Mouse (Mus musculus): ENCODE results near the gene Phospho2. TPM values are rescaled to one million over a fixed set of nuclear protein-coding genes. Genes with fewer than 3 reads are reported as not detected.
"Not testable (repeated sequence)": the region's sequence is repeated elsewhere in the genome, so short reads cannot be mapped to it uniquely, and the experiment has no call there.

The Phospho2 gene
- total RNA-seq (2015; ENCODE audit: low replicate concordance) (10.5 and 10.9 TPM in 2 replicates), total RNA-seq (2017; ENCODE audit: low replicate concordance) (15.1 and 16.3 TPM in 2 replicates)

GRCm38 (mm10) chr2:69789429-69790069, at the start of gene Phospho2, which contains the start of gene Ccdc173:
Gene Phospho2, plus strand, starts transcription at chr2:69789623.
Gene Ccdc173, minus strand, starts transcription at chr2:69789575.
- ATAC-seq (replicated peaks; ENCODE audit: low FRiP score, poor library complexity, severe bottlenecking), result peak; percentile 94

DNA sequence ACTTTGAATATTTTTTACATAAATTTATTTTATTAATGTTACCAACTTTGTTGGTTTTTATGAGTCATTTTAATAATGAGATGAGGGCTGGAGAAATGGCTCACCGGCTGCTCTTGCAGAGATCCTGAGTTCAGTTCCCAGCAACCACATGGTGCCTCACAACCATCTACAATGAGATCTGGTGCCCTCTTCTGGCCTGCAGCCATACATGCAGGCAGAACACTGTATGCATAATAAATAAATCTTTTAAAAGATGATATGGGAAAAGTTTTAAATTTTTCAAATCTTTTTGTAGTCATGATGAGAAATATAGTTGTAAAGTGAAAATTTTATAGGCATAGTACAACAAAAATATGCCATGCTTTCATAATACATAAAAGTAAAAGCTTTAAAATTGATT, 44.3 kb upstream of the Phospho2 start:
- ATAC-seq (replicated peaks; ENCODE audit: low FRiP score, poor library complexity, severe bottlenecking), result no peak

DNA sequence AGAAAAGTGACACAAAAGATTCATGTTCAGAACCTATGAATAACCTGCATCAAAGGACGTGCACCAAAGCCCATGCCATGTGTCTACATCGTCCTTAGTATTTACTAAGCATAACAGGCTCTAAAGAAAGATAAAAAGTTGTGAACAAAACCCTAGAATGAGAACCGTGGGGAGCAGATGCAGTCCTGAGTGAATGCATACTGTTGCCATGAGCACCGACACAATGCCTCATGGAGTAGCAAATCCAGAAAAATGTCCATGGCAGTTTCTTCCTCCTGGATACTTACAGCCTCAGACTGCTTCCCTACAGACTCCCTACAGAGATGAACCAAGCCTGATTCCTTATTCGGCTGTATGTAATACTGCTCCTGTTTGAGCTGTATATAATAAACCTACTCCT, 28.4 kb upstream of the Phospho2 start:
- ATAC-seq (replicated peaks; ENCODE audit: low FRiP score, poor library complexity, severe bottlenecking), result no peak

DNA sequence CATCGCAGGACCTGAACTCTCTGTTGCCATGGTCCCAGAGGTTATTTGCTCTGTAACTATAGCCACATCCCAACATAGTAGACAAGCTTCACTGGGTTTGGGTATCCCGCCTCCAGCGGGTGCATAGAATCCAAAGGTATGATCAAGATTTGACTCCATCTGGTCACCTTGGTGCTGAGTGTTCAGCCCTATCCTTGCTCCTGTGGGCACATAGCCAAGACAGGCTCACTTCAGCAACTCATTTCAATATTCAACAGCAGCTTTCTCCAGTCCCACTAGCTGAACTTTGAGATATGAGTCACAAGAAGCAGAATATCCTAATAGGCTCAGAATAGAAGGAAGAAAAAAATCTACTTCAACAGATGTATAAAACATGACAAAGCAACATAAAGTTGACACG, 26.1 kb upstream of the Phospho2 start:
- no peak for ATAC-seq (replicated peaks; ENCODE audit: low FRiP score, poor library complexity, severe bottlenecking)

DNA sequence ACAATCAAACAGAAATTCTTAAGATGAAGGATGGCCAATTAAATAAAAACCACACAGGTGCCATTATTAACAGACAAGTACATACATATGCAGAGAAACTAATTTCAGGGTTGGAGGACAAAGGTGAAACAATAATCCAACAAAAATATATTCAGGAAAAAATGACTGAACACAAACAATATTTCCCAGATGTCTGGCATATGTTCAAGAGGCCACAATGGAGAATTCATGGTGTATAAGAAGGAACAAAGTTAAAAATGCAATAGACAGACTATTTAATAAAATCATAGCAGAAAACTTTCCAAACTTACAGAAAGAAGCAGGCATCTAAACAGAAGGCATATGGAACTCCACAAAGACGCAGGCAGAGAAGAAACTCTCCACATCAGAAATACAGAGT, 24.7 kb upstream of the Phospho2 start:
- no peak for ATAC-seq (replicated peaks; ENCODE audit: low FRiP score, poor library complexity, severe bottlenecking)

DNA sequence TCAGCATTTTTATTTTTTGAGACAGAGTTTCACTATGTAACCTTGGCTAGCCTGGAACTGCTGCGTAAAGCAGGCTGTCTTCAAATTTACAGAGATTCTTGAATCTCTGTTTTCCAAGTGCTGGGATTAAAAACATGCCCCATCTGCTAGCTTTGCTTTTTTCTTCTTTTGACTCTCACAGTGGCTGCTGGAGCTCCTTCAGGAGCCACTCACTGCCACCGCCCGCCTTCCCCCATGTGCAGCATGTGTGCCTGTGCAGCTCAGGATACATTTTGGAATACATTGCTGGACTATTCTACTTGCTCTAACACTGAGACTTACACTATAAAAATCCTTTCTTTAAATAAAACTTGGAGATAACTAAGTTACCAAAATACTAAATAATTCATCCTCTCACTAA, 16.1 kb upstream of the Phospho2 start:
- no peak for ATAC-seq (replicated peaks; ENCODE audit: low FRiP score, poor library complexity, severe bottlenecking)

GRCm38 (mm10) chr2:69777985-69778835, 11.2 kb upstream of the Phospho2 start:
- peak; percentile 63 for ATAC-seq (replicated peaks; ENCODE audit: low FRiP score, poor library complexity, severe bottlenecking)

GRCm38 (mm10) chr2:69778836-69779177, 10.6 kb upstream of the Phospho2 start:
- ATAC-seq (replicated peaks; ENCODE audit: low FRiP score, poor library complexity, severe bottlenecking), result peak; percentile 77

GRCm38 (mm10) chr2:69788974-69789373, 449 bp upstream of the Phospho2 start:
- ATAC-seq (replicated peaks; ENCODE audit: low FRiP score, poor library complexity, severe bottlenecking), result no peak; the same call in 1 of the 2 replicates

DNA sequence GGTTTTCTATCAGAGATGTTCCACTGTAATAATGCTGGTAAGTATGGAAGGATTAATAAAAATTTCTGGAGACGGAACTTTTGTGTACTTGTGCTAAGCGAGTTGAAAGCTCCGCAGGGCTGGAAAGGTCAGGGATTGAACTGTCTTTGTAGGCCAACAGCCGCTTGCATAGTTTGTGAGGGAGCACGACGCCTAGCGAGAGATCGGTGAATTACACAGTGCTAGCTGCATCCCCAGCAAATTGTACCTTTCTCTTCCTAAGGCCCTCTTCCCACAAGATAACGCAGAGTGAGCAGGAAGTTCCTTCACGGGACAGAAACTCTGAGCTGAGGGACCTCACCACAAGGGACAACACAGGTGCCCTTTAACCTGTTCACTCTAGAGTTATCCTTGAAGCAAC, 862 bp downstream of the Phospho2 start:
- ATAC-seq (replicated peaks; ENCODE audit: low FRiP score, poor library complexity, severe bottlenecking), result peak; percentile 89

- no peak for ATAC-seq (replicated peaks; ENCODE audit: low FRiP score, poor library complexity, severe bottlenecking)
These were observed 1.3 kb downstream of the Phospho2 start for GRCm38 (mm10) chr2:69790722-69791121.

GRCm38 (mm10) chr2:69802911-69803312, 13.5 kb downstream of the Phospho2 start:
- ATAC-seq (replicated peaks; ENCODE audit: low FRiP score, poor library complexity, severe bottlenecking), result peak; percentile 98

- ATAC-seq (replicated peaks; ENCODE audit: low FRiP score, poor library complexity, severe bottlenecking), result no peak
These were observed 14.3 kb downstream of the Phospho2 start for GRCm38 (mm10) chr2:69803756-69804155.

GRCm38 (mm10) chr2:69804663-69805062, 15.2 kb downstream of the Phospho2 start:
- not testable (repeated sequence) for ATAC-seq (replicated peaks; ENCODE audit: low FRiP score, poor library complexity, severe bottlenecking)

GRCm38 (mm10) chr2:69810169-69810568, 20.7 kb downstream of the Phospho2 start:
- ATAC-seq (replicated peaks; ENCODE audit: low FRiP score, poor library complexity, severe bottlenecking), result no peak

DNA sequence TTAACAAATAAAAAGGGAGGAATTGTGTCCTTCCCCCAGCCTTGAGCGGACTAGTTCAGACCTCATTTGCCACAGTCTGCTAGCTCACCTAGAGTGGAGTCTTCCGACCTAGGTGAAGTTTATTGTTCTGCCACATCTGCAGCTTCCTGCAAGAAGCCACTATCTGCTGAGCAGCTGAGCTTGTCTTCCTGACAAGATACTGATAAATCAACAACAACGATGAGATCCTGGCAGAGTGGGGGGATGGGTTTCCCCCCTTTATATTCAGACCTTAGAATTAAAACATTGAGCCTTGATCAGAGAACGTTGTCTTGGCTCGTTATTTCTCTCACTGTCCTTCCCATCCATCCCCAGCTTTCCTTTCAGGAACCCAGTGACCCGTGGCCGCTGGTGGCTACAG, 21.9 kb downstream of the Phospho2 start:
- not testable (repeated sequence) for ATAC-seq (replicated peaks; ENCODE audit: low FRiP score, poor library complexity, severe bottlenecking)

- ATAC-seq (replicated peaks; ENCODE audit: low FRiP score, poor library complexity, severe bottlenecking), result peak; percentile 69
These were observed 27.2 kb downstream of the Phospho2 start for GRCm38 (mm10) chr2:69816575-69816974.

DNA sequence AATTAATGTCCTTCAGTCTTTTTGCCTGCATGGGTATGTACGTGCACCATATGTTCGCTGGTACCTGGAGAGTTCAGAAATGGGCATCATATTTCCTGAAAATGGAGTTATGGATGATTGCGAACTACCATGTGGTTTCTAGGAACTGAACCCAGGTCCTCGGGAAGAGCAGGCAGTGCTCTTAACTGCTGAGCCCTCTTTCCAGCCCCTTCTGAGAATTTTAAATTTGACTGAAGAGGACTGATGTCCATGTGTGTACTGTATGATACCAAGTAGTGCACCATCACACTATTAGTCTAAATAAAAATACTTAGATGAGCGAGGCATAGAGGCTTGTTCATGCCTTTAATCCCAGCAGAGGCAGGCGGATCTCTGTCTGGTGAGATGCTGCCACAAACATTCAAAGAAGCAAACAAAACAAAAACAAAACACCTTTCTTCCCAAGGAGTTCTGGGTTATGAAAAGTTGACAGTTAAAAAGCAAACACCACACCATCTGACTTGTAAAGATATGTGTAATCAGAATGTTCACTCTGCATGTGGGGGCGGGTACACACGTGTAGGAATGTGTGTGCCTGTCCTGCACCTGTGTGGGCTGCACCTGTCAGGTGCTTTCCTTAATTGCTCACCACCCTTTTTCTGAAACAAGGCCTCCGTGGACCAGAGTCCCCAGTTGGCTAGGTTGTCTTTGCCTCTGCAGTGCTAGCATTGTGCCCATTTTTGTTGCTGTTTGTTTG, 29.1 kb downstream of the Phospho2 start:
- no peak for ATAC-seq (replicated peaks; ENCODE audit: low FRiP score, poor library complexity, severe bottlenecking)

DNA sequence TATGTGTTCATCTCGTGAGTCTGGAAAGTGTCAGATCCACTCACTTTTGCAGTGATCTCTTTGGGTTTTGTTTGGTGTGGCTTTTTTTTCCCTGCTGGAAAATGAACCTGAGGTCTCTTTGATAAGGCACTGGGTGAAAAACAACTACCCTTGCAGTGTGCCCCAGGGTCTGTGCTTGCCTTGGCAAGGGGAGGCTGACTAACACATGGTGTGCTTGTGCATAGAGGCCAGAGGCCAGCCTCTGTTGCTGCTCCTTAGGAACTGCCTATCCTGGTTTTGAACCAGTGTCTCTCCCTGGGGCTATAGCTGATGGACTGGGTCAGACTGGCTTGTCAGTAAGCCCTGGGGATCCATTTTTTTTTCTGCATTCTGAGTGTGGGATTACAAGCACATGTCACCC, 30.8 kb downstream of the Phospho2 start:
- ATAC-seq (replicated peaks; ENCODE audit: low FRiP score, poor library complexity, severe bottlenecking), result no peak

- no peak for ATAC-seq (replicated peaks; ENCODE audit: low FRiP score, poor library complexity, severe bottlenecking)
These were observed 32.3 kb downstream of the Phospho2 start, which contains the start of gene Klhl23 for GRCm38 (mm10) chr2:69821711-69822110. Gene Klhl23, plus strand, starts transcription at chr2:69821944.

All from erythroid progenitor cell, adult 5-6 weeks (primary cell).